Mouse (Mus musculus): ENCODE measurements around the gene Gm49318. TPM values are rescaled to one million over a fixed set of nuclear protein-coding genes. Genes with fewer than 3 reads are reported as not detected.

Gm49318 gene
- polyA plus RNA-seq, 1 experiment from 2014 or later = not detected

DNA sequence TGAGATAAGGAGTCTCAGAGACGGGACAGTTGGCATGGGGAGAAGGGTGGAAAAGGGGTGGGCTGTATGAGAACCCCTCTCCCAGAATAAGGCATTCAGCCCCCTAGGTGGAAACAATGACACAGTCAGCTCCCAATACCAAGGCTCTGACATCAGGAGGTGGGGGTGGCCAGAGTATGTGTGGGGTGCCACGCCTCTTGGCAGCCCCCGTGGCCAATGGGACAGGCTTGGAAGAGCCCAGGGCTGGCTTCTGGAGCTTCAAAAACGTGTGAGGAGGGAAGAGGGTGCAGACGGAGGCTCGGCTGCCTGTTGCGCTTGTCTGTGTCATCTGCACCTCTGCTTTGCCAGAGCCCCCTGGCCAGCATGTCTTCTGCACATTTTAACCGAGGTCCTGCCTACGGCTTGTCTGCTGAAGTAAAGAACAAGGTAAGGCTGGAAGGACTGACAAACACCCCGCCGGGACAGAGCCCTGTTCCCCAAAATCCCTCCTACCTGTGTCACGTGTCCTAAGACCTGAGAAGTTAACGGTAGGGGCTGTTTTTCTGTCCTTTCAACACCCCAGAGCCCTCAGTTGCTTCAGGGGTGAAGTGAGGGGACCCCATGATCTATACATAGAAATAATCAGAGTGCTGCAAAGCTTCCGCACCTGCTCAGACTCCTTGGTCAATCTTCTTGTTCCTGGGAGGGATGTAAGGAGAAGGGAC is 28.1 kb upstream of the Gm49318 start, which contains the start of gene Cnn1:
Cnn1 (plus strand) TSS at position 224 of the 704 bp plus-strand sequence.
- DNase-seq (ENCODE audit: low spot score) (no peak), ATAC-seq (replicated peaks; ENCODE audit: low FRiP score) (no peak)
- H3K9me3 ChIP-seq (ENCODE audit: control insufficient read depth, low read length) = no peaks in the 10 kb centered on the region
- 8% methylated on average over 14 of the region's 14 CpGs for WGBS
- no peaks in the 10 kb centered on the region for H3K36me3 ChIP-seq (ENCODE audit: control insufficient read depth, insufficient read depth, low read length)
- H3K27me3 ChIP-seq (ENCODE audit: control insufficient read depth, insufficient read depth, low read length) = peaks cover 18% of the 10 kb centered on the region
- H3K4me2 ChIP-seq (ENCODE audit: low read depth, low read length, severe bottlenecking) = no peak within 1 kb of the TSS
- 0 out of 2 replicates have a peak, but pooled peaks cover 2% of the 10 kb centered on the region for H3K4me1 ChIP-seq (replicated peaks; ENCODE audit: control insufficient read depth, insufficient read depth, low read length)
- H3K27ac ChIP-seq (ENCODE audit: low read depth, low read length) = no peak within 1 kb of the TSS
- no peak within 1 kb of the TSS for H3K9ac ChIP-seq (ENCODE audit: low read length)
- no peak within 1 kb of the TSS for H3K4me3 ChIP-seq (ENCODE audit: low read depth, low read length)

DNA sequence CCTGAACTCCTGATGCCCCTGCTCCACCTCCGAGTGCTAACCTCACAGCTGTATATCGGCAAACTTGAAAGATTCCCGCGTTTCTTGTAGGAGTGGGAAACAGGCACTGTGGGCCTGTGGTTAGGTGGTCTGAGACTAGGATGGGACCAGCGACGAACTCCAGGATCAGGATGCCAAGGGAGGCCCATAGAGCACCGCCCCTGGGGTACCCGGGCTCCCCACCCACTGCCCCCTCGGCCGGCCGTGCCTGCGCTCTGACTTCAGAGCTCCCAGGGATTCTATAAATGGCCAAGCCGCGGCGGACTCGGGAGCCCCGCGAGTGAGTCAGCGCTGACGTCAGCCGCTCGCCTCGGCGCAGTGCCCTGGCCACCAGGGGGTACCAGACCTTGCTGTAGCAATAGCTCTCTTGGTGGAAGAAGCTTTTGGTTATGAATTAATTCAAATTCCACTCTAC is 24.8 kb upstream of the Gm49318 start:
- Histone ChIP-seq H3K27me3 (ENCODE audit: control insufficient read depth, insufficient read depth, low read length) (peaks cover 18% of the 10 kb centered on the region), H3K27ac (ENCODE audit: low read depth, low read length) (no peak overlapping the region)

DNA sequence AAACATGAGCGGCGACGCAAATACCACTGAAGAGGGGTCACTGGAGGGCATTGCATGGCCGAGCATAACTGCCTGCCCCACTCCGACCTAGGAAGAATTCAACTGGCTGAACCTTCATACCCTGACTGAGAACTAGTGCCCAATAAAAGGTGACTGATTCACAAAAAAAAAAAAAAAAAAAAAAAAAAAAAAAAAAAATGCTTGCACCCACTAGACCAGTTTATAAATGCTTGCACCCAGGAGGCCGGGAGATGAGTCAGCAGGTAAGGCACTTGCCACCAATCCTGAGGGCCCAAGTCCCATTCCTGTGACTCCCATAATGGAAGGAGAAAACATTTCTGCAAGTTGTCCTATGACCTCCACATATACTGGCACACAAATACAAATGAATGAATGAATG is 21.7 kb upstream of the Gm49318 start:
- H3K4me1 ChIP-seq (replicated peaks; ENCODE audit: control insufficient read depth, insufficient read depth, low read length) = 0 out of 2 replicates have a peak, but pooled peaks cover 2% of the 10 kb centered on the region
- H3K4me2 ChIP-seq (ENCODE audit: low read depth, low read length, severe bottlenecking) = no peak overlapping the region
- no peak overlapping the region for H3K27ac ChIP-seq (ENCODE audit: low read depth, low read length)
- H3K9me3 ChIP-seq (ENCODE audit: control insufficient read depth, low read length) = no peaks in the 10 kb centered on the region
- no peaks in the 10 kb centered on the region for H3K36me3 ChIP-seq (ENCODE audit: control insufficient read depth, insufficient read depth, low read length)
- 91% methylated on average over 6 of the region's 6 CpGs for WGBS
- H3K9ac ChIP-seq (ENCODE audit: low read length) = no peak overlapping the region
- H3K27me3 ChIP-seq (ENCODE audit: control insufficient read depth, insufficient read depth, low read length) = no peaks in the 10 kb centered on the region
- DNase-seq (ENCODE audit: low spot score) (no peak), ATAC-seq (replicated peaks; ENCODE audit: low FRiP score) (no peak)
- H3K4me3 ChIP-seq (ENCODE audit: low read depth, low read length) = no peak overlapping the region

More for the DNA sequence above, 24.8 kb upstream of the Gm49318 start:
- Histone ChIP-seq H3K9ac (ENCODE audit: low read length) (peak overlapping the region; percentile 71), H3K4me2 (ENCODE audit: low read depth, low read length, severe bottlenecking) (peak overlapping the region; percentile 83), H3K4me3 (ENCODE audit: low read depth, low read length) (peak overlapping the region; percentile 25), H3K9me3 (ENCODE audit: control insufficient read depth, low read length) (no peaks in the 10 kb centered on the region), H3K4me1 (replicated peaks; ENCODE audit: control insufficient read depth, insufficient read depth, low read length) (0 out of 2 replicates have a peak, but pooled peaks cover 2% of the 10 kb centered on the region), H3K36me3 (ENCODE audit: control insufficient read depth, insufficient read depth, low read length) (no peaks in the 10 kb centered on the region)
- DNase-seq (ENCODE audit: low spot score) = peak; percentile 88
- WGBS = 3% methylated on average over 24 of the region's 24 CpGs
- peak; percentile 70 for ATAC-seq (replicated peaks; ENCODE audit: low FRiP score)

DNA sequence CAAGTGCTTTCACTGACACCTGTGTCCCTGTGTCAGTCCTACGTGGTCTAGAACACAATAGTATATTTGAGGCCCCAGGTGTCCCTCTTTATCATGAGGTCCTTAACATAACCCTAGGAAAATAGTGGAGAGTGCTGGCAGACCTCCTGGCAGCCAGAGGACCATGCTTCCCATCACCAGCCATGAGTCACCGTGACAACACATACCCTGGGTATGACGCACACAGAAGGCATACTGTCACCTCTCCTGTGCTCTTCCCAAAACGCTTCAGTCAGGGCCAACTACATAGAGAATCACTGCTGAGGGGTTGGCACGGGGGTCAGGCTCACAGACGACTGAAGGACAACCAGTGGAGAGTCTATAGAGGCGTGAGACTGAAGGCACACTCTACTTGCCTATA is 18.9 kb upstream of the Gm49318 start:
- ATAC-seq (replicated peaks; ENCODE audit: low FRiP score) (no peak), DNase-seq (ENCODE audit: low spot score) (no peak)
- WGBS = 93% methylated on average over 7 of the region's 7 CpGs
- no peaks in the 10 kb centered on the region for H3K4me1 ChIP-seq (replicated peaks; ENCODE audit: control insufficient read depth, insufficient read depth, low read length)
- H3K4me3 ChIP-seq (ENCODE audit: low read depth, low read length) = no peak overlapping the region
- no peak overlapping the region for H3K9ac ChIP-seq (ENCODE audit: low read length)
- no peaks in the 10 kb centered on the region for H3K9me3 ChIP-seq (ENCODE audit: control insufficient read depth, low read length)
- H3K36me3 ChIP-seq (ENCODE audit: control insufficient read depth, insufficient read depth, low read length) = no peaks in the 10 kb centered on the region
- H3K27me3 ChIP-seq (ENCODE audit: control insufficient read depth, insufficient read depth, low read length) = no peaks in the 10 kb centered on the region
- no peak overlapping the region for H3K27ac ChIP-seq (ENCODE audit: low read depth, low read length)
- H3K4me2 ChIP-seq (ENCODE audit: low read depth, low read length, severe bottlenecking) = no peak overlapping the region

DNA sequence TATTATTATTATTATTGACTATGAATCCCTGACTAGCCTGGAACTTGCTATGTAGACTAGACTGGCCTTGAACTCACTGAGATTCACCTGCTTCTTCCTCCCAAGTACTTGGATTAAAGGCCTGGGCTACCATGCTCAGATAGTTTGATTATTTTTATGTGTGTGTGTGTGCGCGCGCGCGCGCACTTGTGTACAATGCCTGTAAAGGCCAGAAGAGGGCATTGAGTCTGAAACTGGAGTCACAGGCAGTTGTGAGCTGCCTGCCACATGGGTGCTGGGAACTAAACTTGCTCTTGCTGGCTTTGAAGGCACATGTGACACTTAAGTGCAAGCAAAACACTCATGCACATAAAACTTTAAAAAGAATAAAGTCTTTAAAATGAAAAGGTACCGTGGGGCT is 18.2 kb upstream of the Gm49318 start:
- 97% methylated on average over 7 of the region's 7 CpGs for WGBS
- no peaks in the 10 kb centered on the region for H3K27me3 ChIP-seq (ENCODE audit: control insufficient read depth, insufficient read depth, low read length)
- no peaks in the 10 kb centered on the region for H3K9me3 ChIP-seq (ENCODE audit: control insufficient read depth, low read length)
- H3K4me1 ChIP-seq (replicated peaks; ENCODE audit: control insufficient read depth, insufficient read depth, low read length) = no peaks in the 10 kb centered on the region; the same call in 1 of the 2 replicates
- H3K27ac ChIP-seq (ENCODE audit: low read depth, low read length) = no peak overlapping the region
- no peak overlapping the region for H3K4me2 ChIP-seq (ENCODE audit: low read depth, low read length, severe bottlenecking)
- no peak overlapping the region for H3K9ac ChIP-seq (ENCODE audit: low read length)
- no peak for ATAC-seq (replicated peaks; ENCODE audit: low FRiP score)
- DNase-seq (ENCODE audit: low spot score) = no peak
- H3K4me3 ChIP-seq (ENCODE audit: low read depth, low read length) = no peak overlapping the region
- no peaks in the 10 kb centered on the region for H3K36me3 ChIP-seq (ENCODE audit: control insufficient read depth, insufficient read depth, low read length)

DNA sequence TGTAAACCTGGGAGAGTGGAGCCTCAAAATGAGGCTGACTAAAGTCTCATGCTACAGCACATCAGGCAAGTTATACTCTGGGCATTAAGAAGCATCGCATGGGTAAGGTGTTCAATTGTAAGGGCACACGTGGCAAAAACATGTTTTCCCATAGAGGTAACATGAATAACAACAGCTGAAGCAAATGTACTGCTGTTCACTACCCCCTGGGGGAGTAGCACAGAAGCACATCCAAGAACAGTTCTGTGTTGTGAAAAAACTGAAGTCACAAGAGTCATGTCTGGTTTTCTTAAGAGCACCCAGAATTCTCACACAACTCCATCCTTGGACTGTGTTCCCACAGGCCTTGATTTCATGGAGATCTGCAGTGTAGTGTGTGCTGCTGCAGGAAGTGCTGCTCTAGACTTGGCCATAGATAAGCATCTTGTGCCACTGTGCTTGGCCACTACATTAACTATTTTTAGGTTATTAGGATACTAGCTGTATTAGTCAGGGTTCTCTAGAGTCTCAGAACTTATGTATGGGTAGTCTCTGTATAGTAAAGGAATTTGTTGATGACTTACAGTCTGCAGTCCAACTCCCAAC is 16.1 kb upstream of the Gm49318 start:
- Histone ChIP-seq H3K9me3 (ENCODE audit: control insufficient read depth, low read length) (no peaks in the 10 kb centered on the region), H3K4me1 (replicated peaks; ENCODE audit: control insufficient read depth, insufficient read depth, low read length) (peaks cover 2% of the 10 kb centered on the region; the same call in 1 of the 2 replicates), H3K4me2 (ENCODE audit: low read depth, low read length, severe bottlenecking) (no peak overlapping the region), H3K36me3 (ENCODE audit: control insufficient read depth, insufficient read depth, low read length) (no peaks in the 10 kb centered on the region), H3K27ac (ENCODE audit: low read depth, low read length) (no peak overlapping the region), H3K4me3 (ENCODE audit: low read depth, low read length) (no peak overlapping the region), H3K9ac (ENCODE audit: low read length) (no peak overlapping the region), H3K27me3 (ENCODE audit: control insufficient read depth, insufficient read depth, low read length) (no peaks in the 10 kb centered on the region)
- ATAC-seq (replicated peaks; ENCODE audit: low FRiP score) (no peak), DNase-seq (ENCODE audit: low spot score) (no peak)
- WGBS = 79% methylated on average over 2 of the region's 2 CpGs

DNA sequence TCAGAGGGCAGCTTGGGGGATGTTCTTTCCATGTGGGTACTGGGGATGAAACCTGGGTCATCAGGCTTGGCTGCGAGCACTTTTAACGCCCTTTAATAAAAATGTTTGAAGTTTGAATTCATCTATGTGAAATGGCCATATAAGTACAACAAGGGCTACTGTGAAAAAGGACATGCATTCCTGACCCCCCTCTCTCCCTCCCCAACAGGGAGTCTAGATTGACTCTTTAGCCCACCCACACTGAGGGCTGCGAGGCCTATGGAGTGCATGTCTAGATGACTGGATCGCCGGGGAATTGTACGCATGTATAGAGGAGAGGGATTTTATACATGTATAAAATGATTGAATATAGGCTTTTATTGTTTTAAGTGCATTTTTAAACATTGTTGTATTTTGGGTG is 15.0 kb upstream of the Gm49318 start:
- no peak for ATAC-seq (replicated peaks; ENCODE audit: low FRiP score)
- Histone ChIP-seq H3K27ac (ENCODE audit: low read depth, low read length) (no peak overlapping the region), H3K4me3 (ENCODE audit: low read depth, low read length) (peak overlapping the region; percentile 79), H3K4me2 (ENCODE audit: low read depth, low read length, severe bottlenecking) (peak overlapping the region; percentile 73), H3K4me1 (replicated peaks; ENCODE audit: control insufficient read depth, insufficient read depth, low read length) (peaks cover 2% of the 10 kb centered on the region; the same call in 1 of the 2 replicates), H3K27me3 (ENCODE audit: control insufficient read depth, insufficient read depth, low read length) (no peaks in the 10 kb centered on the region), H3K9me3 (ENCODE audit: control insufficient read depth, low read length) (no peaks in the 10 kb centered on the region), H3K36me3 (ENCODE audit: control insufficient read depth, insufficient read depth, low read length) (no peaks in the 10 kb centered on the region), H3K9ac (ENCODE audit: low read length) (peak overlapping the region; percentile 74)
- no peak for DNase-seq (ENCODE audit: low spot score)
- 86% methylated on average over 6 of the region's 6 CpGs for WGBS

DNA sequence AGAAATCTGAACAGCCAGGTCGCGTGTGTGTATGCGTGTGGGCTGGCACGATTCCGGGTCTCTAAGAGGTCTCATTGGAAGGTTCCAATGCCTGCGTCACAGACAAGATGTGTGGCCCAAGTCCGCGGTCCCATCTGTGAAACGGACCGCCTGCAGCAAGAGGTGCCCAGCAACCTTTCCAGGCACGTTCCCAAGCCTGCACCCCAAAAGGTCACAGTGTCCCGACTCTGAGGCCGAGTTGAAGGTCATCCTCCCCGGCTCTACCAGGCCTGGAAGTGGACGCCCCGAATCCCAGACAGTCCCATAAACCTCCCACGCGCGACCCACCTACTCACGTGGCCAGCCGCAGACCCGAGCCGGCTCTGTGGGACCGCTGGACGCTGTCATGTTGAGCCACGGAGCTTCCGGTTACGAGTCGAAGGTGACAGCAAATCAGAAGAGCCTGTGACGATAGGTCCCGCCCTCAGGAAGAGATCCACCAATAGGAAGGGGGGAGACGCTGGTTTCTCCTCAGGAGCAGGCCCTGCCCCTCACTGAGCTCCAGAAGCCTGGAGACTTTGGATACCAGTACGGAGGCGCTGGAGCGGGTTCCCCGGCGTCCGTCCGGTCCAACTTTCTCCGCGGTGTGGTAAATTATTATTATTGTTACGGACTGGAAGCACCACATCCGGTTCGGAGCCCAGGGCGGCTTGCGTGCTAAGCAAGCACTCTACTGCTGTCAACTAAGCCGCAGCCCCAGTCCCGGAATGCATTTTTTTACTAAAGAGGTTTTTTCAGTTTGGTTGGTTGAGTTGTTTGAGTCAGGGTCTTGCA is 14.2 kb upstream of the Gm49318 start, which contains the start of gene Ecsit:
Ecsit (minus strand) TSS at position 417 of the 813 bp plus-strand sequence.
- H3K4me3 ChIP-seq (ENCODE audit: low read depth, low read length) = peak within 1 kb of the TSS; percentile 79
- ATAC-seq (replicated peaks; ENCODE audit: low FRiP score) (peak; percentile 98), DNase-seq (ENCODE audit: low spot score) (peak; percentile 92)
- H3K9me3 ChIP-seq (ENCODE audit: control insufficient read depth, low read length) = no peaks in the 10 kb centered on the region
- peaks cover 2% of the 10 kb centered on the region; the same call in 1 of the 2 replicates for H3K4me1 ChIP-seq (replicated peaks; ENCODE audit: control insufficient read depth, insufficient read depth, low read length)
- peak within 1 kb of the TSS; percentile 74 for H3K9ac ChIP-seq (ENCODE audit: low read length)
- H3K36me3 ChIP-seq (ENCODE audit: control insufficient read depth, insufficient read depth, low read length) = no peaks in the 10 kb centered on the region
- H3K27me3 ChIP-seq (ENCODE audit: control insufficient read depth, insufficient read depth, low read length) = no peaks in the 10 kb centered on the region
- peak within 1 kb of the TSS; percentile 73 for H3K4me2 ChIP-seq (ENCODE audit: low read depth, low read length, severe bottlenecking)
- under 1% methylated on average over 48 of the region's 48 CpGs for WGBS
- H3K27ac ChIP-seq (ENCODE audit: low read depth, low read length) = no peak within 1 kb of the TSS
